Mouse (Mus musculus) heart, embryonic 16.5 days (tissue): ENCODE data around the gene Rnf167. TPM values are rescaled to one million over a fixed set of nuclear protein-coding genes. Genes with fewer than 3 reads are reported as not detected.

ENCODE experiments used
- ATAC-seq: fragments of 200-750 bp; cut with Nextera tagmentation; replicated peaks from 2 replicates; pipeline ENCODE4 v1.8.0; 2017; ENCODE audit warnings: moderate number of reproducible peaks; ENCODE audit not compliant: insufficient read depth, low FRiP score; ENCODE audit errors: extremely low read depth
- H3K27ac ChIP-seq: fragments of 300-500 bp; sonication (generic); 2 replicates; pipeline ENCODE4 v1.5.1; 2014; ENCODE audit warnings: mild to moderate bottlenecking, low read length, control low read depth, moderate library complexity
- H3K27me3 ChIP-seq: fragments of 300-500 bp; sonication (generic); 2 replicates; pipeline ENCODE4 v1.6.1; 2014; ENCODE audit warnings: low read length, mixed read lengths; ENCODE audit not compliant: control insufficient read depth, insufficient read depth
- H3K36me3 ChIP-seq: fragments of 300-500 bp; sonication (generic); 2 replicates; pipeline ENCODE4 v1.6.1; 2014; ENCODE audit not compliant: control insufficient read depth, insufficient read depth
- H3K4me1 ChIP-seq: fragments of 300-500 bp; sonication (generic); 2 replicates; pipeline ENCODE4 v1.6.1; 2014; ENCODE audit warnings: low read length, mixed read lengths; ENCODE audit not compliant: control insufficient read depth, insufficient read depth
- H3K4me2 ChIP-seq: fragments of 300-500 bp; sonication (generic); 2 replicates; pipeline ENCODE4 v1.6.1; 2014; ENCODE audit warnings: low read depth, mild to moderate bottlenecking, control low read depth, low read length
- H3K4me3 ChIP-seq: fragments of 300-500 bp; sonication (generic); 2 replicates; pipeline ENCODE4 v1.5.1; 2014; ENCODE audit warnings: mild to moderate bottlenecking, control low read depth, low read length
- H3K9ac ChIP-seq: fragments of 300-500 bp; sonication (generic); 2 replicates; pipeline ENCODE4 v1.6.1; 2014; ENCODE audit warnings: low read length, control low read depth
- H3K9me3 ChIP-seq: fragments of 300-500 bp; sonication (generic); replicated peaks from 2 replicates; pipeline ENCODE4 v1.6.1; 2016; ENCODE audit warnings: low read length; ENCODE audit not compliant: control insufficient read depth
- WGBS: fragments of 180-500 bp; shearing (Covaris S2); extraction: QIAGEN DNeasy Blood & Tissue Kit; methylation state at CpG from one replicate; pipeline ENCODE4 v1.1.7; 2014; 5-methylcytosine and 5-hydroxymethylcytosine counted together
- polyA plus RNA-seq: library from polyadenylated mRNA; unstranded; fragments of >200 nt; fragmentation: Nextera tagmentation; extraction: Ambion mirVana; gene quantifications from 2 replicates; pipeline ENCODE4 v1.2.1, GENCODE M21; 2015

Rnf167 gene
- polyA plus RNA-seq, 1 experiment from 2014 or later, result 80.3 TPM

DNA sequence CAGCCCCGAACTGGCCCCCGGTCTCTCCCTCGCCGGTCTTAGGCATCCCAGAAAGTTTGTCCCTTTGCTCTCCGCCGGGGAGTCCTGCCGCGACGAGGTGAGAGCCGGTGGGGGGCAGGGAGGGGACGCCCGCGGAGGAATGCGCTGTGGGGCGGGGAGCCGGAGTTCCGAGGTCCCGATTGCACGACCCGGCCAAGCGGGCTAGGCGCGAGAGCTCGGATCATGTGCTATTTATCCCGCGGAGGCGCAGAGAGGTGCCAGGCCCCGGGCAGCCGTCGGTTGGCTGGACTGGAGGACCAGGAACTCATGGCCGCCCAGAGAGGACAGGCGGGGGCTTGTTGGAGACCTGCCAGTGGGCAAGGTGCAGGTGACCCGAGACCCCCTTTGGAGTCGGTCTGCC lies 53.6 kb downstream of the Rnf167 start:
- Histone ChIP-seq H3K4me1 (peaks cover 21% of the 10 kb centered on the region), H3K4me2 (peak overlapping the region; percentile 78), H3K4me3 (peak overlapping the region; percentile 81), H3K36me3 (peaks cover 20% of the 10 kb centered on the region), H3K27me3 (no peaks in the 10 kb centered on the region), H3K27ac (peak overlapping the region; percentile 95), H3K9ac (peak overlapping the region; percentile 93), H3K9me3 (no peaks in the 10 kb centered on the region)
- WGBS, result under 1% methylated on average over 34 of the region's 34 CpGs
- ATAC-seq, result peak; percentile 52

Other genes starting within 250 kb of the Rnf167 start
- gene Pelp1, start 237.2 kb upstream of the Rnf167 start, polyA plus RNA-seq, result 22.1 and 22.5 TPM in 2 replicates
- gene Arrb2, start 214.6 kb upstream of the Rnf167 start, polyA plus RNA-seq, result 9.5 and 11.7 TPM in 2 replicates
- 25.2 and 27.8 TPM in 2 replicates for gene Med11, start 195.3 kb upstream of the Rnf167 start, polyA plus RNA-seq
- 1.5 and 1.7 TPM in 2 replicates for gene Zmynd15, start 187.8 kb upstream of the Rnf167 start, polyA plus RNA-seq
- gene Cxcl16, start 187.3 kb upstream of the Rnf167 start, polyA plus RNA-seq, result 10.2 and 10.9 TPM in 2 replicates
- 5.2 and 5.6 TPM in 2 replicates for gene Tm4sf5, start 142.0 kb upstream of the Rnf167 start, polyA plus RNA-seq
- 0.31 and 1.3 TPM in 2 replicates for gene Vmo1, start 132.6 kb upstream of the Rnf167 start, polyA plus RNA-seq
- 0.16 and 0.37 TPM in 2 replicates for gene Gltpd2, start 128.0 kb upstream of the Rnf167 start, polyA plus RNA-seq
- 607 and 623 TPM in 2 replicates for gene Psmb6, start 121.9 kb upstream of the Rnf167 start, polyA plus RNA-seq
- not detected in 2 replicates for gene Gm40193, start 114.3 kb upstream of the Rnf167 start, polyA plus RNA-seq
- gene Pld2, start 107.2 kb upstream of the Rnf167 start, polyA plus RNA-seq, result 9.1 and 12.0 TPM in 2 replicates
- gene Mink1, start 84.4 kb upstream of the Rnf167 start, polyA plus RNA-seq, result 9.8 and 10.3 TPM in 2 replicates
- not detected in 2 replicates for gene 4930544D05Rik, start 31.4 kb upstream of the Rnf167 start, polyA plus RNA-seq
- gene Chrne, start 28.0 kb upstream of the Rnf167 start, polyA plus RNA-seq, result not detected in 2 replicates
- 0.34 and 0.38 TPM in 2 replicates for gene Gp1ba, start 8.1 kb upstream of the Rnf167 start, polyA plus RNA-seq
- gene Slc25a11, start 244 bp downstream of the Rnf167 start, polyA plus RNA-seq, result 346 and 351 TPM in 2 replicates
- gene Pfn1, start 7.4 kb downstream of the Rnf167 start, polyA plus RNA-seq, result 1,225 and 1,312 TPM in 2 replicates
- gene Eno3, start 10.0 kb downstream of the Rnf167 start, polyA plus RNA-seq, result 578 and 593 TPM in 2 replicates
- gene Spag7, start 22.2 kb downstream of the Rnf167 start, polyA plus RNA-seq, result 186 and 191 TPM in 2 replicates
- 15.0 and 15.6 TPM in 2 replicates for gene Camta2, start 40.9 kb downstream of the Rnf167 start, polyA plus RNA-seq
- gene Inca1, start 52.9 kb downstream of the Rnf167 start, polyA plus RNA-seq, result 1.2 and 1.4 TPM in 2 replicates
- gene Kif1c, start 53.3 kb downstream of the Rnf167 start, polyA plus RNA-seq, result 5.1 and 5.2 TPM in 2 replicates
- gene Zfp3, start 117.0 kb downstream of the Rnf167 start, polyA plus RNA-seq, result 10.0 and 10.5 TPM in 2 replicates
- gene Scimp, start 165.4 kb downstream of the Rnf167 start, polyA plus RNA-seq, result 0.32 and 0.70 TPM in 2 replicates
- 26.8 and 28.7 TPM in 2 replicates for gene Rabep1, start 197.5 kb downstream of the Rnf167 start, polyA plus RNA-seq